Mouse (Mus musculus) kidney, adult 2 months (tissue): ENCODE results near the gene Zfp536.

ENCODE experiments used
- CTCF ChIP-seq: fragments of 200-500 bp; conservative IDR thresholded peaks from 2 replicates; pipeline ENCODE4 v1.5.1; 2011; ENCODE audit warnings: low read depth, mild to moderate bottlenecking, control low read depth, low read length, moderate library complexity, mixed read lengths; ENCODE audit not compliant: insufficient read depth, insufficient read length
- POLR2A ChIP-seq: fragments of 200-500 bp; IDR thresholded peaks from one replicate; pipeline ENCODE4 v1.6.1; 2011; ENCODE audit warnings: low read depth, low read length, control low read depth

DNA sequence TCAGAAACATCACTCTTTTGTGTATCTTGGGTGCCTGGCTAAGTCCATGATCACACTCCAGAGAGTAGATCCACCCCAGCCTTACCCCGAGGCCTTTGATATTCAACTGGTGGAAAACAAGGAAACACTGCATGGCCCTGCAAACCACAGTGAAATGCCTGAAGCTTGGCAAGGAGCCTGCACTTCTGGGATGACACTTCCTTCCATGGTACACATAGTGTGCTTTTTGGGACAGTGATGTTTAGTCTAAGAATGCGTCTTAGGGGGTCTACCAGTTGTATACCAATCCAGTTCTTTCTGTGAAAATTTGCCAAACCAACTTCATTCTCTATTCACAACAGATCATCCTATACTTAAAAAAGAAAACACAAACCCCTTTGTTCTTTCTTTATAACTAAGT lies 242.3 kb downstream of the Zfp536 start:
- TF ChIP-seq CTCF (no peak), POLR2A (no peak)
